ENCODE assay signal across 30 mouse cellular contexts in the genomic region with DNA sequence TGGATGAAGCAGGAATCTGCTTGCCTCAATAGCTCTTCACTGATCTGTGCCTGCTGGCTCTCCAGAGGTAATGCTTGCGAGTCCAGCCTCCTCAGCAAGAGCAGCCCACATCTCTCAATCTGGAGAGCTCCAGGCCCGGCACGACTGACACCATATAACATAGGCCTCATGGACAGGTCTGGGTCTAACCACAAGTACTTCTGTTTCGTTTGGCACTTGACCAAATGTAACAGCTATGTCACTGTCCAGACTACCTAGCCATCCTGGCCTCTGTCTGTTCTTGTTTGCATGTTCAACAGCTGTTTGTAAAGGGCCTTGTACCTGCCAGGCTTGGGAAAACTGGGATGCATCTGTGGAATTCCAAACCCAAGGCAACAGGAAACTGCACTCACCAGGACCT.
DNase-seq lines count a peak whose midpoint lies in the region; ATAC-seq lines count a peak whose summit lies in the region.
"Had no signal": no experiment of that assay in that cellular context is flagged by ENCODE, and none has a peak within 500 bp of the region (broad histone marks: within the 10 kb centered on the region; RNA-seq: fewer than 3 reads in every experiment).

No protein-coding gene starts in this region.

- peaks cover 13% of the 10 kb centered on the region for H3K4me1 ChIP-seq in forebrain, embryonic 10.5 days
- H3K4me1 ChIP-seq in forebrain, embryonic 14.5 days (ENCODE audit: control insufficient read depth, insufficient read depth, low read length) = peaks cover 7% of the 10 kb centered on the region; the same call in 1 of the 2 replicates
- peaks cover 15% of the 10 kb centered on the region for H3K4me1 ChIP-seq in heart, embryonic 16.5 days (ENCODE audit: control insufficient read depth, insufficient read depth, low read length)
- peaks cover 16% of the 10 kb centered on the region for H3K4me1 ChIP-seq in hindbrain, embryonic 16.5 days (ENCODE audit: control insufficient read depth, insufficient read depth, low read depth, low read length)
- peaks cover 35% of the 10 kb centered on the region for H3K4me1 ChIP-seq in hindbrain, embryonic 14.5 days (replicated peaks; ENCODE audit: control insufficient read depth, insufficient read depth, low read length)
- peaks cover 10% of the 10 kb centered on the region; the same call in 1 of the 2 replicates for H3K4me1 ChIP-seq in neural tube, embryonic 14.5 days (ENCODE audit: control insufficient read depth, insufficient read depth, low read length)

- no peak for ATAC-seq in forebrain, embryonic 14.5 days
- ATAC-seq in heart, embryonic 16.5 days (replicated peaks; ENCODE audit: extremely low read depth, insufficient read depth, low FRiP score) = peak; percentile 45; the same call in 1 of the 2 replicates
- ATAC-seq in hindbrain, embryonic 16.5 days = no peak
- ATAC-seq in hindbrain, embryonic 14.5 days (ENCODE audit: low FRiP score) = no peak
- ATAC-seq in neural tube, embryonic 14.5 days (ENCODE audit: low read depth) = peak; percentile 44; the same call in 1 of the 2 replicates
- ATAC-seq: forebrain, embryonic 16.5 days; inflammation-experienced regulatory T-cells, adult 6 months; intestine, embryonic 16.5 days had no signal

- H3K4me3 ChIP-seq in forebrain, embryonic 10.5 days = no peak overlapping the region
- H3K4me3 ChIP-seq in forebrain, embryonic 14.5 days (ENCODE audit: low read depth, low read length) = no peak overlapping the region
- H3K4me3 ChIP-seq in heart, embryonic 16.5 days (ENCODE audit: low read length) = no peak overlapping the region
- H3K4me3 ChIP-seq in hindbrain, embryonic 16.5 days (ENCODE audit: low read length) = no peak overlapping the region
- H3K4me3 ChIP-seq in hindbrain, embryonic 14.5 days (replicated peaks; ENCODE audit: low read length) = no peak overlapping the region
- no peak overlapping the region for H3K4me3 ChIP-seq in neural tube, embryonic 14.5 days (ENCODE audit: low read depth, low read length)
- H3K4me3 ChIP-seq: embryonic facial prominence, embryonic 12.5 days; embryonic facial prominence, embryonic 15.5 days; forebrain, embryonic 12.5 days; heart, adult 2 months; hindbrain, embryonic 15.5 days had no signal

- H3K36me3 ChIP-seq in forebrain, embryonic 10.5 days (replicated peaks) = no peaks in the 10 kb centered on the region
- no peaks in the 10 kb centered on the region for H3K36me3 ChIP-seq in forebrain, embryonic 14.5 days (ENCODE audit: control insufficient read depth, insufficient read depth, low read length)
- no peaks in the 10 kb centered on the region for H3K36me3 ChIP-seq in heart, embryonic 16.5 days (ENCODE audit: control insufficient read depth, insufficient read depth)
- H3K36me3 ChIP-seq in hindbrain, embryonic 16.5 days (ENCODE audit: control insufficient read depth, insufficient read depth, low read length) = no peaks in the 10 kb centered on the region
- H3K36me3 ChIP-seq in hindbrain, embryonic 14.5 days (replicated peaks; ENCODE audit: control insufficient read depth, insufficient read depth) = no peaks in the 10 kb centered on the region
- H3K36me3 ChIP-seq in neural tube, embryonic 14.5 days (ENCODE audit: control insufficient read depth, insufficient read depth, low read length) = no peaks in the 10 kb centered on the region
- H3K36me3 ChIP-seq: embryonic facial prominence, embryonic 12.5 days; embryonic facial prominence, embryonic 15.5 days; forebrain, embryonic 12.5 days; hindbrain, embryonic 15.5 days had no signal

- no peak overlapping the region for H3K9ac ChIP-seq in forebrain, embryonic 14.5 days (ENCODE audit: low read length)
- no peak overlapping the region for H3K9ac ChIP-seq in heart, embryonic 16.5 days (ENCODE audit: low read length)
- no peak overlapping the region for H3K9ac ChIP-seq in hindbrain, embryonic 16.5 days (ENCODE audit: low read depth, low read length)
- no peak overlapping the region for H3K9ac ChIP-seq in hindbrain, embryonic 14.5 days
- H3K9ac ChIP-seq in neural tube, embryonic 14.5 days (replicated peaks; ENCODE audit: low read depth, low read length) = no peak overlapping the region
- H3K9ac ChIP-seq: embryonic facial prominence, embryonic 12.5 days; embryonic facial prominence, embryonic 15.5 days; forebrain, embryonic 12.5 days; hindbrain, embryonic 15.5 days had no signal

- no peaks in the 10 kb centered on the region for H3K9me3 ChIP-seq in forebrain, embryonic 10.5 days
- H3K9me3 ChIP-seq in forebrain, embryonic 14.5 days (replicated peaks; ENCODE audit: control insufficient read depth, low read length) = no peaks in the 10 kb centered on the region
- no peaks in the 10 kb centered on the region for H3K9me3 ChIP-seq in heart, embryonic 16.5 days (replicated peaks; ENCODE audit: control insufficient read depth, low read length)
- no peaks in the 10 kb centered on the region for H3K9me3 ChIP-seq in hindbrain, embryonic 16.5 days (ENCODE audit: control insufficient read depth, low read length)
- no peaks in the 10 kb centered on the region for H3K9me3 ChIP-seq in hindbrain, embryonic 14.5 days (ENCODE audit: control insufficient read depth, low read length)
- no peaks in the 10 kb centered on the region for H3K9me3 ChIP-seq in neural tube, embryonic 14.5 days (ENCODE audit: control insufficient read depth, low read length)
- H3K9me3 ChIP-seq: embryonic facial prominence, embryonic 12.5 days; embryonic facial prominence, embryonic 15.5 days; forebrain, embryonic 12.5 days; G1E; hindbrain, embryonic 15.5 days had no signal

- peak overlapping the region; percentile 0; the same call in 1 of the 2 replicates for H3K27ac ChIP-seq in forebrain, embryonic 10.5 days
- no peak overlapping the region for H3K27ac ChIP-seq in forebrain, embryonic 14.5 days (ENCODE audit: low read depth, low read length)
- H3K27ac ChIP-seq in heart, embryonic 16.5 days (ENCODE audit: low read length) = no peak overlapping the region
- H3K27ac ChIP-seq in hindbrain, embryonic 16.5 days (ENCODE audit: low read depth, low read length) = peak overlapping the region; percentile 15; the same call in 1 of the 2 replicates
- no peak overlapping the region for H3K27ac ChIP-seq in hindbrain, embryonic 14.5 days
- no peak overlapping the region for H3K27ac ChIP-seq in neural tube, embryonic 14.5 days (ENCODE audit: low read depth, low read length)
- H3K27ac ChIP-seq: embryonic facial prominence, embryonic 12.5 days; embryonic facial prominence, embryonic 15.5 days; heart, adult 2 months; hindbrain, embryonic 15.5 days had no signal

- no peak for DNase-seq in forebrain, embryonic 10.5 days (ENCODE audit: extremely low spot score, low spot score)
- no peak for DNase-seq in forebrain, embryonic 14.5 days (ENCODE audit: low spot score)
- DNase-seq in heart, adult 8-10 months (ENCODE audit: low spot score) = no peak
- no peak for DNase-seq in hindbrain, embryonic 14.5 days (ENCODE audit: low spot score)
- DNase-seq in neural tube, embryonic 10.5 days (ENCODE audit: extremely low spot score, low spot score) = no peak
- DNase-seq: adrenal gland, adult 2 months; adrenal gland, postnatal 14 days; B cell, adult 2 months; cerebellum, adult 11 months; cerebellum, adult 2 months; cerebellum, adult 9-11 months; cerebellum, postnatal 25 days; gastrocnemius, postnatal 10 days; gastrocnemius, postnatal 36 days; heart, adult 2 months; heart, postnatal 36 days; kidney, adult 18-20 months had no signal

- 84% methylated on average over 4 of the region's 4 CpGs for WGBS in forebrain, embryonic 10.5 days
- WGBS in forebrain, embryonic 14.5 days = 89% methylated on average over 4 of the region's 4 CpGs
- 31% methylated on average over 4 of the region's 4 CpGs for WGBS in heart, embryonic 16.5 days
- 79% methylated on average over 4 of the region's 4 CpGs for WGBS in hindbrain, embryonic 16.5 days
- 73% methylated on average over 4 of the region's 4 CpGs for WGBS in hindbrain, embryonic 14.5 days
- WGBS in neural tube, embryonic 14.5 days = 77% methylated on average over 4 of the region's 4 CpGs

- H3K27me3 ChIP-seq in forebrain, embryonic 10.5 days (ENCODE audit: poor library complexity, severe bottlenecking) = no peaks in the 10 kb centered on the region
- H3K27me3 ChIP-seq in forebrain, embryonic 14.5 days (replicated peaks; ENCODE audit: control insufficient read depth, insufficient read depth, low read length) = no peaks in the 10 kb centered on the region
- H3K27me3 ChIP-seq in heart, embryonic 16.5 days (ENCODE audit: control insufficient read depth, insufficient read depth, low read length) = no peaks in the 10 kb centered on the region
- no peaks in the 10 kb centered on the region for H3K27me3 ChIP-seq in hindbrain, embryonic 16.5 days (replicated peaks; ENCODE audit: control insufficient read depth, insufficient read depth, low read length)
- no peaks in the 10 kb centered on the region for H3K27me3 ChIP-seq in hindbrain, embryonic 14.5 days (ENCODE audit: control insufficient read depth, insufficient read depth, low read length)
- H3K27me3 ChIP-seq in neural tube, embryonic 14.5 days (ENCODE audit: control insufficient read depth, insufficient read depth, low read length) = no peaks in the 10 kb centered on the region
- H3K27me3 ChIP-seq: CH12.LX; embryonic facial prominence, embryonic 12.5 days; embryonic facial prominence, embryonic 15.5 days; forebrain, embryonic 12.5 days; hindbrain, embryonic 15.5 days had no signal

- no peak overlapping the region for H3K4me2 ChIP-seq in forebrain, embryonic 14.5 days (ENCODE audit: low read length)
- H3K4me2 ChIP-seq in heart, embryonic 16.5 days (ENCODE audit: low read depth, low read length) = no peak overlapping the region
- H3K4me2 ChIP-seq in hindbrain, embryonic 16.5 days (ENCODE audit: low read length) = no peak overlapping the region
- H3K4me2 ChIP-seq in hindbrain, embryonic 14.5 days (replicated peaks) = no peak overlapping the region
- H3K4me2 ChIP-seq in neural tube, embryonic 14.5 days (ENCODE audit: low read depth, low read length) = no peak overlapping the region
- H3K4me2 ChIP-seq: embryonic facial prominence, embryonic 12.5 days; embryonic facial prominence, embryonic 15.5 days; forebrain, embryonic 12.5 days; heart, embryonic 11.5 days; hindbrain, embryonic 15.5 days had no signal

Comparison
In these comparisons a context has a peak if more than half of its experiments do, and no peak if none do; other contexts are left out.
1. H3K27ac ChIP-seq: peak in forebrain, embryonic 10.5 days (single experiment) and hindbrain, embryonic 16.5 days (single experiment); none in forebrain, embryonic 14.5 days (single experiment), heart, embryonic 16.5 days (single experiment), hindbrain, embryonic 14.5 days (single experiment) and neural tube, embryonic 14.5 days (single experiment).
2. ATAC-seq: peak in heart, embryonic 16.5 days (single experiment) and neural tube, embryonic 14.5 days (single experiment); none in forebrain, embryonic 14.5 days (single experiment), hindbrain, embryonic 16.5 days (single experiment) and hindbrain, embryonic 14.5 days (single experiment).